Mouse (Mus musculus) spleen, postnatal 36 days (tissue): ENCODE results near the gene Marveld3.

Source experiments
- DNase-seq, 2 experiments: peaks; one replicate each; pipeline ENCODE4 v3.0.0; 2022; ENCODE audit warnings: low spot score in 2 of 2, mixed read lengths in 1 of 2

Marveld3 gene

GRCm38 (mm10) chr8:109961693-109962367 lies at the start of gene Marveld3:
Gene Marveld3, minus strand, starts transcription at chr8:109962203.
- no peak for DNase-seq

GRCm38 (mm10) chr8:110010868-110011267 lies 48.9 kb upstream of the Marveld3 start:
- DNase-seq, result no peak

GRCm38 (mm10) chr8:110008995-110009446 lies 47.0 kb upstream of the Marveld3 start:
- DNase-seq, result no peak

- no peak for DNase-seq
These were observed 46.4 kb upstream of the Marveld3 start for GRCm38 (mm10) chr8:110008228-110008994.

- DNase-seq, result no peak
These were observed 44.5 kb upstream of the Marveld3 start for GRCm38 (mm10) chr8:110006312-110007023.

- DNase-seq, result no peak
These were observed 42.3 kb upstream of the Marveld3 start for GRCm38 (mm10) chr8:110004300-110004699.

- DNase-seq, result no peak
These were observed 41.0 kb upstream of the Marveld3 start for GRCm38 (mm10) chr8:110002953-110003352.

- DNase-seq, result no peak
These were observed 38.0 kb upstream of the Marveld3 start for GRCm38 (mm10) chr8:109999974-110000373.

GRCm38 (mm10) chr8:109998066-109998465 lies 36.1 kb upstream of the Marveld3 start:
- no peak for DNase-seq

GRCm38 (mm10) chr8:109997381-109997780 lies 35.4 kb upstream of the Marveld3 start:
- no peak for DNase-seq

- DNase-seq, result no peak
These were observed 30.9 kb upstream of the Marveld3 start for GRCm38 (mm10) chr8:109992951-109993350.

GRCm38 (mm10) chr8:109992166-109992565 lies 30.2 kb upstream of the Marveld3 start:
- no peak for DNase-seq

GRCm38 (mm10) chr8:109990224-109990623 lies 28.2 kb upstream of the Marveld3 start, which contains the start of gene Tat:
Gene Tat, plus strand, starts transcription at chr8:109990437.
- no peak for DNase-seq

- DNase-seq, result no peak
These were observed 27.1 kb upstream of the Marveld3 start for GRCm38 (mm10) chr8:109989151-109989550.

- DNase-seq, result no peak
These were observed 25.8 kb upstream of the Marveld3 start for GRCm38 (mm10) chr8:109987776-109988175.

GRCm38 (mm10) chr8:109986384-109986783 lies 24.4 kb upstream of the Marveld3 start:
- no peak for DNase-seq

- no peak for DNase-seq
These were observed 21.9 kb upstream of the Marveld3 start for GRCm38 (mm10) chr8:109983944-109984343.

- no peak for DNase-seq
These were observed 20.5 kb upstream of the Marveld3 start for GRCm38 (mm10) chr8:109982386-109983105.

- DNase-seq, result no peak
These were observed 17.3 kb upstream of the Marveld3 start for GRCm38 (mm10) chr8:109979339-109979738.

GRCm38 (mm10) chr8:109972901-109973300 lies 10.9 kb upstream of the Marveld3 start:
- DNase-seq, result no peak

GRCm38 (mm10) chr8:109970323-109970722 lies 8.3 kb upstream of the Marveld3 start:
- DNase-seq, result no peak

- DNase-seq, result no peak
These were observed 6.8 kb upstream of the Marveld3 start for GRCm38 (mm10) chr8:109968837-109969236.
